Mouse (Mus musculus): Measurements from ENCODE around the gene Nphp1. TPM values are rescaled to one million over a fixed set of nuclear protein-coding genes. Genes with fewer than 3 reads are reported as not detected.

The Nphp1 gene
- polyA plus RNA-seq, 1 experiment: 5.6 TPM

DNA sequence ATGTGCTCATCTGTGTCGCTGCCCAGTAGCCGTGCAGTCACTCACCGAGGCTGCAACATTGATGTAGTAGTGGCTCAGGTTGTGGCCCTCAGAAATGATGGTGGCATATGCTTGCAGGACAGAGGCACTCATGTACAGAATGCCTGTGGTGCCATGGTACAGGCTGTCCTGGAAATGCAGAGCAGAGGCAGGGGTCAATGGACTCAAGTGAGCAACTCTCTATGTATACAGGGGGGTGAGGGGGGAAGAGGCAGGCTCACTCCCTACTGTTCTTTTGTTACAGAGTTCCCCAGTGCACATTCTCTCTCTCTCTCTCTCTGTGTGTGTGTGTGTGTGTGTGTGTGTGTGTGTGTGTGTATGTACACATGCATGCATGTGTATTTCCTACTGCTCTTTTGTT is 79.9 kb downstream of the Nphp1 start:
- no peaks in the 10 kb centered on the region for H3K36me3 ChIP-seq (ENCODE audit: control insufficient read depth, insufficient read depth, low read length)
- no peak overlapping the region for H3K4me3 ChIP-seq (ENCODE audit: control insufficient read depth, insufficient read depth, low read length)
- no peaks in the 10 kb centered on the region for H3K27me3 ChIP-seq (ENCODE audit: control insufficient read depth, insufficient read depth, low read length)
- no peak for TF ChIP-seq CTCF (IDR thresholded peaks at IDR 0.05; ENCODE audit: borderline replicate concordance, control insufficient read depth, extremely low read depth, insufficient read depth, low read length, poor library complexity)
- TF ChIP-seq POLR2A (IDR thresholded peaks at IDR 0.05; ENCODE audit: control insufficient read depth, extremely low read depth, insufficient read depth, low read length, poor library complexity): no peak
- H3K27ac ChIP-seq (ENCODE audit: control insufficient read depth, insufficient read depth, low read length): no peak overlapping the region
- H3K4me1 ChIP-seq (replicated peaks; ENCODE audit: control insufficient read depth, insufficient read depth, low read length): no peaks in the 10 kb centered on the region
- DNase-seq: no peak
- 98% methylated on average over 3 of the region's 3 CpGs for WGBS

DNA sequence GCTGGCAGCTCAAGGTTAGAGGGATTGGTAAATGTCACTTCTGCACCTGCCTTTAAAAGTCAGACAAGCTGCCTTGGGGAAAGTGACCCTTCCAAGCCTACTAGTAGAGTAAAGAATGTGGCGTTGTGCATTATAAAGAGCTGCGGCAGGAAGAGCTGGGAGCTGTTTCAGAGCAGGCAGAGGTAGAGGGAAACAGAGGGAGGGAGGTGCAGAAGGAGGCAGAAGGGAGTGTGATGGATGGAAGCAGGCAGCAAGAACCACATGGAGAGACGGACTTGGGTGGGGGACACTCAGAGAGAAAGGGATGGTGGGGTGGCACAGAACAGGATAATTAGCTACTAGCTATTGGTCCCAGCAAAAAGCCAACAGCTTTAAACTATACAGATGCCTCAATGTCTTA is 80.6 kb downstream of the Nphp1 start:
- Histone ChIP-seq H3K27me3 (ENCODE audit: control insufficient read depth, insufficient read depth, low read length) (no peaks in the 10 kb centered on the region), H3K27ac (ENCODE audit: control insufficient read depth, insufficient read depth, low read length) (no peak overlapping the region), H3K4me3 (ENCODE audit: control insufficient read depth, insufficient read depth, low read length) (no peak overlapping the region), H3K4me1 (replicated peaks; ENCODE audit: control insufficient read depth, insufficient read depth, low read length) (no peaks in the 10 kb centered on the region), H3K36me3 (ENCODE audit: control insufficient read depth, insufficient read depth, low read length) (no peaks in the 10 kb centered on the region)
- TF ChIP-seq CTCF (IDR thresholded peaks at IDR 0.05; ENCODE audit: borderline replicate concordance, control insufficient read depth, extremely low read depth, insufficient read depth, low read length, poor library complexity) (no peak), POLR2A (IDR thresholded peaks at IDR 0.05; ENCODE audit: control insufficient read depth, extremely low read depth, insufficient read depth, low read length, poor library complexity) (no peak)
- 88% methylated on average over 3 of the region's 3 CpGs for WGBS
- DNase-seq: no peak

DNA sequence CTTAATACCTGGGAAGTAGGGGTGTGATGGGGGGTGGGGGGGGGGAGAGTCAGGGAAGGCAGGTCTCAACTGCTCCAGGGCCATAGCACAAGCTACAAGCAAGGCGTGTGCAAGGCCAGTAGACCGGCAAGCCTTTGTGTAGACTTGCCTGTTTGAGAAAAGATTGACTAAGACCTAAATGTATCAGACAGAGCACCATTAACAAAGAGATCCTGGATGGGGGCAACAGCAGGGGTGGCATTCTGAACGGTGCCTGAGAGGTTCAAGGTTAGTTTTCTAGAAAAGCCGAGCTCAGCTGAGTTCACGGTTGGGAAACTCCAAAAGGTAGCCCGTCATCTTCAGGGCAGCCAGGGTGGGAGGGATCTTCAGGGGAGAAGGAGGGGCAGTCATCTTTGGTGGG is 83.4 kb downstream of the Nphp1 start:
- H3K27me3 ChIP-seq (ENCODE audit: control insufficient read depth, insufficient read depth, low read length): no peaks in the 10 kb centered on the region
- DNase-seq: no peak
- H3K27ac ChIP-seq (ENCODE audit: control insufficient read depth, insufficient read depth, low read length): no peak overlapping the region
- no peak overlapping the region for H3K4me3 ChIP-seq (ENCODE audit: control insufficient read depth, insufficient read depth, low read length)
- H3K4me1 ChIP-seq (replicated peaks; ENCODE audit: control insufficient read depth, insufficient read depth, low read length): no peaks in the 10 kb centered on the region
- no peak for TF ChIP-seq CTCF (IDR thresholded peaks at IDR 0.05; ENCODE audit: borderline replicate concordance, control insufficient read depth, extremely low read depth, insufficient read depth, low read length, poor library complexity)
- TF ChIP-seq POLR2A (IDR thresholded peaks at IDR 0.05; ENCODE audit: control insufficient read depth, extremely low read depth, insufficient read depth, low read length, poor library complexity): no peak
- 92% methylated on average over 6 of the region's 6 CpGs for WGBS
- no peaks in the 10 kb centered on the region for H3K36me3 ChIP-seq (ENCODE audit: control insufficient read depth, insufficient read depth, low read length)

Other genes starting within 250 kb of the Nphp1 start
- 4.8 and 5.5 TPM in 2 replicates for gene Prom2, start 247.4 kb downstream of the Nphp1 start, polyA plus RNA-seq (2012; rRNA removed)
- gene Zfp661, start 201.8 kb downstream of the Nphp1 start, polyA plus RNA-seq (2012; rRNA removed): 2.3 and 3.2 TPM in 2 replicates
- gene Mrps5, start 201.7 kb downstream of the Nphp1 start, polyA plus RNA-seq (2012; rRNA removed): 84.0 and 91.9 TPM in 2 replicates
- 0.37 and 1.2 TPM in 2 replicates for gene Mal, start 132.2 kb downstream of the Nphp1 start, polyA plus RNA-seq (2012; rRNA removed)
- gene Mall, start 59.0 kb downstream of the Nphp1 start, polyA plus RNA-seq (2012; rRNA removed): 7.4 and 8.1 TPM in 2 replicates
- 41.9 and 55.4 TPM in 2 replicates for gene Mtln, start 3.6 kb upstream of the Nphp1 start, polyA plus RNA-seq (2012; rRNA removed)
- 9.9 and 10.6 TPM in 2 replicates for gene Bub1, start 43.0 kb upstream of the Nphp1 start, polyA plus RNA-seq (2012; rRNA removed)
- 1.7 and 1.9 TPM in 2 replicates for gene Acoxl, start 50.0 kb upstream of the Nphp1 start, polyA plus RNA-seq (2012; rRNA removed)

All from thymus, adult 2 months (tissue).